Mouse (Mus musculus) midbrain, embryonic 14.5 days (tissue): ENCODE data around the gene Abtb2. TPM values are rescaled to one million over a fixed set of nuclear protein-coding genes. Genes with fewer than 3 reads are reported as not detected.

Source experiments
- ATAC-seq: fragments of 200-750 bp; cut with Nextera tagmentation; 2 replicates; pipeline ENCODE4 v1.8.0; 2017; ENCODE audit warnings: moderate number of reproducible peaks, moderate library complexity; ENCODE audit not compliant: low FRiP score, low TSS enrichment
- DNase-seq: peaks from one replicate; pipeline ENCODE4 v3.0.0-alpha.2; 2015
- H3K27ac ChIP-seq: fragments of 300-500 bp; sonication (generic); replicated peaks from 2 replicates; pipeline ENCODE4 v1.5.1; 2014; ENCODE audit warnings: mild to moderate bottlenecking, low read depth, low read length, moderate library complexity
- H3K27me3 ChIP-seq: fragments of 300-500 bp; sonication (generic); 2 replicates; pipeline ENCODE4 v1.6.1; 2014; ENCODE audit warnings: low read length, control low read depth, mixed read lengths; ENCODE audit not compliant: control insufficient read depth, insufficient read depth
- H3K36me3 ChIP-seq: fragments of 300-500 bp; sonication (generic); 2 replicates; pipeline ENCODE4 v1.6.1; 2014; ENCODE audit warnings: low read length, control low read depth; ENCODE audit not compliant: control insufficient read depth, insufficient read depth
- H3K4me1 ChIP-seq: fragments of 300-500 bp; sonication (generic); 2 replicates; pipeline ENCODE4 v1.6.1; 2014; ENCODE audit warnings: mild to moderate bottlenecking, antibody characterized with exemption, low read length, control low read depth; ENCODE audit not compliant: control insufficient read depth, insufficient read depth
- H3K4me2 ChIP-seq: fragments of 300-500 bp; sonication (generic); 2 replicates; pipeline ENCODE4 v1.6.1; 2014; ENCODE audit warnings: mild to moderate bottlenecking, low read length, moderate library complexity
- H3K4me3 ChIP-seq: fragments of 300-500 bp; sonication (generic); replicated peaks from 2 replicates; pipeline ENCODE4 v1.5.1; 2014; ENCODE audit warnings: low read depth, low read length
- H3K9ac ChIP-seq: fragments of 300-500 bp; sonication (generic); replicated peaks from 2 replicates; pipeline ENCODE4 v1.6.1; 2014; ENCODE audit warnings: mild to moderate bottlenecking, low read length, moderate library complexity
- H3K9me3 ChIP-seq: fragments of 300-500 bp; sonication (generic); 2 replicates; pipeline ENCODE4 v1.6.1; 2016; ENCODE audit warnings: low read length, control low read depth, mixed read lengths; ENCODE audit not compliant: control insufficient read depth
- WGBS: fragments of 180-500 bp; shearing (Covaris S2); extraction: QIAGEN DNeasy Blood & Tissue Kit; methylation state at CpG from one replicate; pipeline ENCODE4 v1.1.7; 2014; 5-methylcytosine and 5-hydroxymethylcytosine counted together
- polyA plus RNA-seq: library from polyadenylated mRNA; unstranded; fragments of >200 nt; fragmentation: Nextera tagmentation; extraction: Ambion mirVana; gene quantifications from 2 replicates; pipeline ENCODE4 v1.2.1, GENCODE M21; 2014

Abtb2 gene
- polyA plus RNA-seq, 1 experiment from 2014 or later = 10.2 TPM

GRCm38 (mm10) chr2:103652121-103652520 is 86.0 kb downstream of the Abtb2 start:
- no peak for ATAC-seq
- Histone ChIP-seq H3K27ac (no peak overlapping the region), H3K9me3 (no peaks in the 10 kb centered on the region), H3K9ac (no peak overlapping the region), H3K27me3 (no peaks in the 10 kb centered on the region), H3K4me3 (no peak overlapping the region), H3K36me3 (no peaks in the 10 kb centered on the region), H3K4me1 (no peaks in the 10 kb centered on the region), H3K4me2 (no peak overlapping the region)
- no peak for DNase-seq
- WGBS = 81% methylated on average over 4 of the region's 4 CpGs

- Histone ChIP-seq H3K4me2 (no peak overlapping the region), H3K4me1 (0 out of 2 replicates have a peak, but pooled peaks cover 4% of the 10 kb centered on the region), H3K27me3 (no peaks in the 10 kb centered on the region), H3K9me3 (no peaks in the 10 kb centered on the region), H3K27ac (no peak overlapping the region), H3K4me3 (no peak overlapping the region), H3K36me3 (no peaks in the 10 kb centered on the region), H3K9ac (no peak overlapping the region)
- 93% methylated on average over 1 of the region's 1 CpGs for WGBS
- ATAC-seq (no peak), DNase-seq (no peak)
Observed at GRCm38 (mm10) chr2:103655037-103655436, 88.9 kb downstream of the Abtb2 start.

- H3K4me3 ChIP-seq = no peak overlapping the region
- H3K36me3 ChIP-seq = no peaks in the 10 kb centered on the region
- peaks cover 12% of the 10 kb centered on the region for H3K4me1 ChIP-seq
- no peak for ATAC-seq
- H3K9ac ChIP-seq = no peak overlapping the region
- DNase-seq = no peak
- H3K9me3 ChIP-seq = no peaks in the 10 kb centered on the region
- no peaks in the 10 kb centered on the region for H3K27me3 ChIP-seq
- no peak overlapping the region for H3K4me2 ChIP-seq
- no peak overlapping the region for H3K27ac ChIP-seq
Observed at GRCm38 (mm10) chr2:103656028-103656427, 89.9 kb downstream of the Abtb2 start.

GRCm38 (mm10) chr2:103659167-103659566 is 93.1 kb downstream of the Abtb2 start:
- Histone ChIP-seq H3K4me3 (no peak overlapping the region), H3K27me3 (no peaks in the 10 kb centered on the region), H3K9me3 (no peaks in the 10 kb centered on the region), H3K9ac (no peak overlapping the region), H3K4me1 (peaks cover 22% of the 10 kb centered on the region), H3K27ac (no peak overlapping the region), H3K36me3 (no peaks in the 10 kb centered on the region), H3K4me2 (no peak overlapping the region)
- ATAC-seq (no peak), DNase-seq (no peak)
- WGBS = 96% methylated on average over 4 of the region's 4 CpGs

GRCm38 (mm10) chr2:103659648-103660556 is 93.8 kb downstream of the Abtb2 start:
- H3K9ac ChIP-seq = no peak overlapping the region; the same call in 1 of the 2 replicates
- no peaks in the 10 kb centered on the region for H3K36me3 ChIP-seq
- no peaks in the 10 kb centered on the region for H3K9me3 ChIP-seq
- no peaks in the 10 kb centered on the region for H3K27me3 ChIP-seq
- H3K4me1 ChIP-seq = peaks cover 22% of the 10 kb centered on the region
- no peak overlapping the region for H3K4me2 ChIP-seq
- DNase-seq (peak; percentile 52), ATAC-seq (no peak)
- 49% methylated on average over 15 of the region's 15 CpGs for WGBS
- no peak overlapping the region for H3K4me3 ChIP-seq
- H3K27ac ChIP-seq = peak overlapping the region; percentile 63

- 44% methylated on average over 1 of the region's 1 CpGs for WGBS
- H3K9ac ChIP-seq = no peak overlapping the region
- no peaks in the 10 kb centered on the region for H3K9me3 ChIP-seq
- DNase-seq = no peak
- H3K4me1 ChIP-seq = peaks cover 22% of the 10 kb centered on the region
- H3K27ac ChIP-seq = no peak overlapping the region
- no peak for ATAC-seq
- no peak overlapping the region for H3K4me2 ChIP-seq
- no peaks in the 10 kb centered on the region for H3K27me3 ChIP-seq
- no peaks in the 10 kb centered on the region for H3K36me3 ChIP-seq
- H3K4me3 ChIP-seq = no peak overlapping the region
Observed at GRCm38 (mm10) chr2:103661696-103662095, 95.6 kb downstream of the Abtb2 start.

GRCm38 (mm10) chr2:103662121-103662520 is 96.0 kb downstream of the Abtb2 start:
- H3K36me3 ChIP-seq = no peaks in the 10 kb centered on the region
- no peak overlapping the region for H3K9ac ChIP-seq
- no peak overlapping the region for H3K4me3 ChIP-seq
- no peaks in the 10 kb centered on the region for H3K9me3 ChIP-seq
- 60% methylated on average over 4 of the region's 4 CpGs for WGBS
- no peak overlapping the region for H3K4me2 ChIP-seq
- DNase-seq = no peak
- no peak for ATAC-seq
- peaks cover 22% of the 10 kb centered on the region for H3K4me1 ChIP-seq
- H3K27me3 ChIP-seq = no peaks in the 10 kb centered on the region
- H3K27ac ChIP-seq = no peak overlapping the region

GRCm38 (mm10) chr2:103664341-103664740 is 98.2 kb downstream of the Abtb2 start:
- Histone ChIP-seq H3K4me3 (no peak overlapping the region), H3K9ac (no peak overlapping the region), H3K9me3 (no peaks in the 10 kb centered on the region), H3K36me3 (no peaks in the 10 kb centered on the region), H3K27ac (no peak overlapping the region), H3K4me2 (no peak overlapping the region), H3K27me3 (no peaks in the 10 kb centered on the region), H3K4me1 (peaks cover 26% of the 10 kb centered on the region)
- DNase-seq (no peak), ATAC-seq (no peak)
- WGBS = 79% methylated on average over 6 of the region's 6 CpGs
